Mouse (Mus musculus) embryo, embryonic 11.5 days (tissue): ENCODE data around the gene Hecw2.

ENCODE experiments used
- DNase-seq: peaks from one replicate; pipeline ENCODE4 v3.0.0-alpha.2; 2012; ENCODE audit warnings: low read depth, low spot score

The Hecw2 gene

DNA sequence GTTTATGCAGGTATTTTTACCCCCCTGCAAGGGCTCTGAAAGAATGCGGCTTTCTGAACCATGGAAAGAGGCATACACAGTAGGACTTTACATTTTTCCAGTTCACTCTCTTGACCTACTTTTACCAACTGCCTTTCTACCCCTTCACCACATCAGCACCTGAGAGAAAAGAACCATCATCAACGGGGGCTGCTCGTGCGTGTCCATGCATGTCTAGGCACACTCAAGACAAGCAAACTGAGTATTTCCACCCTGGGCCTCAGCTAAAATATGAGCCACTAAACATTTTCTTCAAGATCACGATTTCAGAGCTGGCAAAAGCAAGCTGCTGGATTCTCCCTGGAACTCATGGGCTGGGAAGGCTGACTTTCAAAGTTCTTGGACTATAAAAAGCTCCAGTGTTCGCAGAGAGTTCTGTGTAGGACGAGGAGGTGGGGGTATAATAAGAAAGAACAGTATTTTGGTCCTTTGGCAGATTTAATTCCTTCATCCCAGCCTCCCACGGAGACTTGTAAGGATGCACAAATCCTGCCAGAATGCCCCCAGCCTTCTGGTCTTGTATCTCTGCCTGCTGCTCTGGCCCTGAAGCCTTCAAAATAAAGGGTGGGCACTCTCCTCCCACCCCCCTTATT lies 76.5 kb downstream of the Hecw2 start:
- no peak for DNase-seq

DNA sequence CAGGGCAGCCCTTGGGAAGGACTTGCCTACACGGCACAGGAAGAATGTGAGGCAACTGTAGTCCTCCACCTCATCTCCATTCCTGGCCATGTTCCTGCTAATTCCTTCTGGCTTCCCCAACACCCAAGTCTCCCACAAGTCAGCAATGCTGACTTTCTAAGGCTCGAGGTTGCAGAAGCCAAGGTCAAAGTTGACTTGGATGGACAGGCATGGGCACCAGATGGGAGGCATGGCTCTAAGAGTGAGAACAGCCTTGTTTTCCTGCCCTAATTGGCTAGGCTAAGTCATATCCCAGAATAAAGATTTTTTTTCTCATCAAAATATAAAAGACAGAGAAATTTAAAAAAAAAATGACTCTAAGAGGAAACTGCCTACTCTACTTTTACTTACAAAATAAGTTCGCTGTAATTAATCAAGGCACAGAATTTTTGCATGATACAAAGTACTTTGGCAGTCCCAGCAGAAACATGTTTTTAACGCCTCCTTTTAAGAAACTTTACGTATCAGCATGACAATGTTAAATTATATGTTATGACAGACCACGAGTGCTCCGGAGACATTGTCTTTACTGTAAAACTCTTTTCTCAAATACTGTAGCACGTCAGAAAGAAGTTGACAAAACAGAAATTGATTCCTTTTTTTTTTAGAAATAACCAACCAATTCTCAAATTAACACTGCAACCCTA lies 83.9 kb downstream of the Hecw2 start:
- no peak for DNase-seq

DNA sequence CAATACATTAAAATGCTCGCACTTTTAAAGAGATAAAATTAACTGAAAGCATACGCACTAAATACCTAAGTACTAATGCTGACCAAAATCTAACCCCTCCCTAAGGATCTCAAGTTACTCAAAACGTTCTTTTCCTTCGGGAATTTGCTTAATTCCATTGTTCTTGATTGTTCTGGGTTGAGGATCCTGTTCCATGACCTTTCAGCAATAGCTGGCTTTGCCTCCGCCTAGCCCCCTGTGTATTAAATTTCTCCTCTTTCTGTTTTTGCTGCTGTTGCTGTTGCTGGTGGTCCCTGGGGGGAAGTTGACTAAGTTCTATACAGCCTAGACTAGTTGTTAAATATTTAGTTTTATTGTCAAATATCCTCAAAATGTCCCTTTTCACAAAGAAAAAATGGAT lies 85.7 kb downstream of the Hecw2 start:
- DNase-seq: no peak

GRCm38 (mm10) chr1:54106756-54107155 lies 88.2 kb downstream of the Hecw2 start:
- DNase-seq: no peak

DNA sequence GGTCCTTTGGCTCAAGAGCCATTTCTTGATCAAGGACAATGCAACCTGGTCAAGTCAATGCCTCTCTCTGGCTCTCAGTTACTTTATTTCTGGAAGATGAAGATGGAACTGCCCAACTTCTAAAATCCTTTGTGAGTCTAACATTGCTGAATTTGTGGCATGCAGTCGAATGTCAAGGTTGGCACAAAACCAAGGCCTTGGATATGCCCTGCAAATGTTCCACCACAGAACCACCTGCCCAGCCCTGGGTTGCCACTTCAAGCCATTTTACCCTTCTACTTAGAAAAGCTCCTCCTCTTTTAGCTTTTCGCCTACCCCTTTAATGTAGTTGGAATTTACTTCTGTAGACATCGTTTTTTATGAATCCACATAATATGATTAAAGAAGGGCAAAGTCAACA lies 115.3 kb downstream of the Hecw2 start:
- DNase-seq: no peak

GRCm38 (mm10) chr1:54074456-54074855 lies 120.5 kb downstream of the Hecw2 start:
- no peak for DNase-seq

DNA sequence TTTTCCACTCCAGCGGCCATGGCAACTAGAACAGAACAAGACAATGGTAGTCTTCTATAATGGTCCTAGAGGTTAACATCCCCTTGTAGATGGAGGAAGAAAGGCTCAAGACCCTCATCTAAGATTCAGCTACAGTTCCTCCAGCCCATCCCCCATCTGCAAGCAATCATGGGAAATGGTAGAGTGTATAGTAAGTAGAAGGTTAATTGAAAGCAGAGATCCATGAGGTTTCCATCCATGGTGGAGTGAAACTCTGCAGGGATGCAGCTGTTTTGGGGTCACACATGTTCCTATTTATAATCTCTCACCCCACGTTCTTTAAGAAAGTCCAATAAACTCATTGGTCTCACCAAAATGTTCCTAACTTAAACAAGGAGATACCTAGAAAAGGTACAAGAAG lies 124.8 kb downstream of the Hecw2 start:
- DNase-seq: peak; percentile 4

DNA sequence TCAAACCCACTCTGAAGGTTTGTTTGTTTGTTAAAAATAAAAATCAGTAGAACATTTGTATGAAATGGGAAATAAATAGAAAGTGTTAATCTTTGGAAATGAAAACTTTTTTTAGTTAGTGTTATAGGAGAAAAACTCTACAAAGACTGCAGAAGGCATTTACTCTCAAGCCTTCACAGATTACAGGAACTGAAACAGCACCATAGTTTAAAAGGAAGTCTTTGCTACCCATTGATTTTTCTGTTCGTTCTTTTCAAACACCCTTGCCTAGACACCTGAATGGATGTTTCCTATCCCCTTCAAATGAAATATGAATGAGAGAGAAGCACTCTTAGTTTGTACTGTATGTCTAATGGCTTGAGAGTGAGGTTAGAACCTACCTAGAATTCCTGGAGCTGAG lies 126.7 kb downstream of the Hecw2 start:
- no peak for DNase-seq

GRCm38 (mm10) chr1:54065434-54065833 lies 129.5 kb downstream of the Hecw2 start:
- DNase-seq: no peak

- DNase-seq: no peak
These were observed 133.9 kb downstream of the Hecw2 start for GRCm38 (mm10) chr1:54061078-54061477.

DNA sequence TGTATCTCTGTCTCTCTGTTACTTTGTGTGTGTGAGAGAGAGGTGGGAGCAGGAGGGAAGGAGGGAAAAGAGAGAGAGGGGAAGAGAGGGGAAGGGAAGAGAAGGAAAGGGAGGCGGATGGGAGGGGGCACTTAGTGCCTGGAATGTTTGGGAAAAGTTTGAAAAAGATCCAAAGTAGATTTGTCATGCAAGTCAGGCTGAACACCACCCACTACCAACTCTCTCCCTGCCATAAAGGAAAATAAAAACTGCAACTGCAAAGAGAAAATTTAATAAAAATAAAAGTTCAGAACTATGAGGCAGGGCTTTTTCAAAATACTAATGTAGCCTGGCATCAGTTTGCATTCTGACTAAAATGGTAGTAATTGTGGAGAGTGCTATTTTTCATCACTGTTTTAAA lies 135.2 kb downstream of the Hecw2 start:
- DNase-seq: no peak

GRCm38 (mm10) chr1:54052771-54053170 lies 142.2 kb downstream of the Hecw2 start:
- DNase-seq: no peak

DNA sequence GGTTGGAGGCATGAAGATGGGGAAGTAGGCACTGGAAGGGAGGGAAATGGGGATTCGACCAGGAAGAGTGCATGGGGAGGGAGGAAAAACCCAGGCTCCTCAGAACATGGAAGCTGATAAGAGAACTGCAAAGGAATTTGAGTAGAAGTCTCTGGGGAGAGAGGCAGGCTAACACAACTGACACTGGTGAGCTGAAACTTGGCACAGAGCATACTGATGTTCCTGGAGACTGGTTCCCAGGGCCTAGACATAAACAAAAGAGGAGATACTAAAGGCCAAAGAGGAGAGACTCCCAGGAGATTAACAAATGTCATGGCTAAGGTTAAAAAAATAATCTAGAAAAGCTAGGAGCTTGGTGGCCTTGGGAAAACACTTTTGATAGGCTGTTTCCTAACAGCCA lies 148.0 kb downstream of the Hecw2 start:
- DNase-seq: no peak

- no peak for DNase-seq
These were observed 155.9 kb downstream of the Hecw2 start for GRCm38 (mm10) chr1:54039062-54039461.

DNA sequence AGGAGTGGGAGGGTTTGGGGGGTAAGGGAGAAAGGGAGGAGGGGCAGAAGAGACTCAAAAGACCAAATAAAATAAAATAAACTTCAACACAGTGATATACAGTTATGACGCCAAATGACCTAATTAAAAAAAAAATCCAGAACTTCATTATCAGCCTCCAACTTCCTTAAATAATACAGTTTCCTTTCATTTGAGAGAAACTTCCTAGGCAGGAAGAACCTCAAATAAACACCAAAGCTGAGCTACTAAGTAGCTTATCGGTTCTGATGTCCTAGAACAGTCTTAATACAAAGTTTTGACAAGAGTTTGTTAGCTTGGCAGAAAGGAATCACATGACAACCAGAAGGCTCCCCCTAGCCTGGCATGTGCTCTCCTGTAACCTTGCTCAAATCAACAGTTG lies 177.3 kb downstream of the Hecw2 start:
- no peak for DNase-seq

- DNase-seq: no peak
These were observed 179.2 kb downstream of the Hecw2 start for GRCm38 (mm10) chr1:54015739-54016138.

- DNase-seq: no peak
These were observed 182.6 kb downstream of the Hecw2 start for GRCm38 (mm10) chr1:54012414-54012813.

- no peak for DNase-seq
These were observed 185.4 kb downstream of the Hecw2 start for GRCm38 (mm10) chr1:54009418-54010064.

GRCm38 (mm10) chr1:54005860-54006386 lies 189.0 kb downstream of the Hecw2 start:
- DNase-seq: no peak

DNA sequence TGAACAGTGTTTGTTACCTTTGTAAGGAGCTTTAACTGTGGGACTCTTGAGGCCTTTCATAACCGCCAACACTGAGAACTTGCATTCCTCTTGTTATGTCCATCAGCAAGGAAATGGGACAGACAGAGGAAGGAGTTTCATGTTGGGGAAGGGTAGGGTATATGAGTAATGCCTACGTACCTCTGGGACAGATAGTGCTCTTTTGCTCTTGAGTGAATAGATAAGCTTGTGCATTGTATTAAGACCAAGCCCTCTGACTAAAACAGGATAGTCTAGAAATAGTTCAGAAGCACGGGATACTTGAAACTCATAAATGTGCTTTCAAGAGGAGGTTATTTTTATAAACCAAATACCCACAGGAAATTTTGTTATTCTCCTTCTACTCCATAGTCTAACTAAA lies 191.7 kb downstream of the Hecw2 start:
- no peak for DNase-seq

GRCm38 (mm10) chr1:54002077-54002476 lies 192.9 kb downstream of the Hecw2 start:
- DNase-seq: no peak

- no peak for DNase-seq
These were observed 197.7 kb downstream of the Hecw2 start for GRCm38 (mm10) chr1:53997239-53997638.
